In genomic region chr7:69016575-69016974, GRCm38 (mm10) we compare ENCODE assay signal across 34 mouse cellular contexts.
DNase-seq lines count a peak whose midpoint lies in the region; ATAC-seq lines count a peak whose summit lies in the region.
"Had no signal": no experiment of that assay in that cellular context is flagged by ENCODE, and none has a peak within 500 bp of the region (broad histone marks: within the 10 kb centered on the region; RNA-seq: fewer than 3 reads in every experiment).

No protein-coding gene starts in this region.

- peak; percentile 72; the same call in 1 of the 2 replicates for ATAC-seq in kidney, embryonic 14.5 days (ENCODE audit: low FRiP score, low TSS enrichment)
- ATAC-seq: activated CD4-positive, CD25-positive, alpha-beta regulatory T cell, adult 4 months; forebrain, postnatal 0 days; hindbrain, postnatal 0 days; intestine, embryonic 15.5 days; midbrain, embryonic 15.5 days had no signal

- no peak for DNase-seq in kidney, postnatal 36 days
- peak; percentile 44 to 65 for DNase-seq in kidney, postnatal 4 days
- no peak for DNase-seq in kidney, adult 8-10 months
- peak; percentile 7 for DNase-seq in retina, postnatal 1 day
- DNase-seq in retina, embryonic 14.5 days (ENCODE audit: low spot score), result no peak
- no peak for DNase-seq in right cerebral cortex, postnatal 10 days (ENCODE audit: low spot score in 2 of 2)
- DNase-seq: adrenal gland, adult 2 months; adrenal gland, postnatal 36 days; B cell, adult 2 months; cerebellum, adult 8-10 months; cerebellum, postnatal 25 days; forebrain, postnatal 0 days; heart, postnatal 36 days; layer of hippocampus, postnatal 36 days; left cerebral cortex, postnatal 4 days; liver; lung, adult 2 months; lung, postnatal 10 days; thymus, adult 2 months; thymus, postnatal 4 days had no signal

- no peak overlapping the region for H3K9ac ChIP-seq in kidney, embryonic 14.5 days (ENCODE audit: low read depth, low read length)
- H3K9ac ChIP-seq: embryonic facial prominence, embryonic 15.5 days; forebrain, embryonic 12.5 days; forebrain, postnatal 0 days; heart, embryonic 15.5 days; hindbrain, embryonic 12.5 days; intestine, embryonic 15.5 days; liver, embryonic 14.5 days; midbrain, embryonic 15.5 days; neural tube, embryonic 12.5 days had no signal

- WGBS in kidney, embryonic 14.5 days, result 17% methylated on average over 8 of the region's 8 CpGs

- H3K4me2 ChIP-seq in kidney, embryonic 14.5 days (replicated peaks; ENCODE audit: low read depth, low read length), result no peak overlapping the region
- H3K4me2 ChIP-seq: embryonic facial prominence, embryonic 15.5 days; forebrain, embryonic 12.5 days; heart, embryonic 15.5 days; hindbrain, embryonic 12.5 days; intestine, embryonic 15.5 days; midbrain, embryonic 15.5 days; neural tube, embryonic 12.5 days had no signal

- no peaks in the 10 kb centered on the region for H3K4me1 ChIP-seq in kidney, embryonic 14.5 days (ENCODE audit: control insufficient read depth, insufficient read depth, low read length)
- H3K4me1 ChIP-seq: embryonic facial prominence, embryonic 15.5 days; heart, embryonic 15.5 days; hindbrain, embryonic 12.5 days; intestine, embryonic 15.5 days; midbrain, embryonic 15.5 days; neural tube, embryonic 12.5 days had no signal

- H3K36me3 ChIP-seq in kidney, embryonic 14.5 days (ENCODE audit: control insufficient read depth, insufficient read depth, low read length), result no peaks in the 10 kb centered on the region
- H3K36me3 ChIP-seq: embryonic facial prominence, embryonic 15.5 days; forebrain, embryonic 12.5 days; heart, embryonic 15.5 days; hindbrain, embryonic 12.5 days; intestine, embryonic 15.5 days; midbrain, embryonic 15.5 days; neural tube, embryonic 12.5 days had no signal

- H3K4me3 ChIP-seq in kidney, embryonic 14.5 days (ENCODE audit: low read length), result no peak overlapping the region
- H3K4me3 ChIP-seq: embryonic facial prominence, embryonic 15.5 days; forebrain, embryonic 12.5 days; heart, embryonic 15.5 days; hindbrain, embryonic 12.5 days; intestine, embryonic 15.5 days; midbrain, embryonic 15.5 days; myocyte; neural tube, embryonic 12.5 days had no signal

- no peaks in the 10 kb centered on the region for H3K27me3 ChIP-seq in kidney, embryonic 14.5 days (ENCODE audit: control insufficient read depth, insufficient read depth, low read length)
- H3K27me3 ChIP-seq: embryonic facial prominence, embryonic 15.5 days; forebrain, embryonic 12.5 days; heart, embryonic 15.5 days; hindbrain, embryonic 12.5 days; intestine, embryonic 15.5 days; midbrain, embryonic 15.5 days; neural tube, embryonic 12.5 days had no signal

- H3K9me3 ChIP-seq in kidney, embryonic 14.5 days (ENCODE audit: control insufficient read depth, low read length), result no peaks in the 10 kb centered on the region
- H3K9me3 ChIP-seq: embryonic facial prominence, embryonic 15.5 days; forebrain, embryonic 12.5 days; heart, embryonic 15.5 days; hindbrain, embryonic 12.5 days; intestine, embryonic 15.5 days; midbrain, embryonic 15.5 days; neural tube, embryonic 12.5 days had no signal

- H3K27ac ChIP-seq in kidney, embryonic 14.5 days (ENCODE audit: low read depth, low read length), result no peak overlapping the region
- H3K27ac ChIP-seq: embryonic facial prominence, embryonic 15.5 days; forebrain, embryonic 12.5 days; heart, embryonic 15.5 days; hindbrain, embryonic 12.5 days; hindbrain, postnatal 0 days; intestine, embryonic 15.5 days; liver, embryonic 14.5 days; macrophage; midbrain, embryonic 15.5 days; neural tube, embryonic 12.5 days; stomach, postnatal 0 days had no signal

Comparison
In these comparisons a context has a peak if more than half of its experiments do, and no peak if none do; other contexts are left out.
1. DNase-seq: peak in kidney, postnatal 4 days (2 of 2) and retina, postnatal 1 day (single experiment); none in kidney, postnatal 36 days (0 of 2), kidney, adult 8-10 months (0 of 2), retina, embryonic 14.5 days (single experiment) and right cerebral cortex, postnatal 10 days (0 of 2).